Mouse (Mus musculus) heart, adult 8-10 months (tissue): ENCODE measurements at regions not wholly inside any gene's neighbourhood (a gene's known extent, or its start where the extent isn't known, plus 50 kb on each side); places are given as distances from the start of the nearest gene placed in this dataset.

Experiments
- DNase-seq: peaks from one replicate; pipeline ENCODE4 v3.0.0; 2022; ENCODE audit warnings: low spot score

- no peak for DNase-seq
Observed at GRCm38 (mm10) chr6:99898077-99898476, 171.9 kb upstream of the Prok2 start.

DNA sequence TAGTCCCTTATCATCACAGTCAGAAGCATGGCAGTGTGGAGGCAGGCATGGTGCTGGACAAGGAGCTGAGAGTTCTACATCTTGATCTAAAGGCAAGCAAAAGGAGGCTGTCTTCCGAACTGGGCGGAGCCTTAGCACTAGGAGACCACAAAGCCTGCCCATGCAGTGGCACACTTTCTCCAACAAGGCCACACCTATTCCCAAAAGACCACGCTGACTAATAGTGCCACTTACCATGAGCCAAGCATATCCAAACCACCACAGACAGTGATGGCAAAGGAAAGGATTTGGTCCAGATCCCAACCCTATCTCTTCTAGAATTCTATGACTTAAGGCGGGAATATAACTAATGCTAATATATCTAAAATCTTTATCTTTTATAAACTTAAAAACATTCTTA lies 169.4 kb upstream of the Prok2 start:
- no peak for DNase-seq

- no peak for DNase-seq
Observed at GRCm38 (mm10) chr6:99893936-99894335, 167.7 kb upstream of the Prok2 start.

GRCm38 (mm10) chr6:99892204-99892603 lies 166.0 kb upstream of the Prok2 start:
- DNase-seq: no peak

- no peak for DNase-seq
Observed at GRCm38 (mm10) chr6:99891790-99892189, 165.6 kb upstream of the Prok2 start.

DNA sequence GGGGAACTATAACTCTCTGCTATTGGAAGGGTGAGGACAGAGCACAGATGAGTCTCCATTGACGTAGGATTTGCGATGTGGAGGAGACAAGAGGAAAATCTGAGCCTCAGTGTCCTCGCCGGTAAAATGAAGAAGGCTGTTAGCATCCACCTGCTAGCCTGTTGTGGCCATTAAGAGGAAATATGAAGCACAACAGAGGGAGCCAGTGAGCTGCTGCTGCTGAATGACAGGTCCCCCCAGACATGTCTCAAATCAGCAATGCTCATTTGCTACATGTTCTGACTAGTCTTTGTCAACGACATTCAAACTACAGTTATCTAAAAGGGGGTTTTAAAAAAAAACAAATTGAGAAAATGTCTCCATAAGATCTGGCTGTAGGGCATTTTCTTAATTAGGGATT lies 164.6 kb upstream of the Prok2 start:
- DNase-seq: no peak

DNA sequence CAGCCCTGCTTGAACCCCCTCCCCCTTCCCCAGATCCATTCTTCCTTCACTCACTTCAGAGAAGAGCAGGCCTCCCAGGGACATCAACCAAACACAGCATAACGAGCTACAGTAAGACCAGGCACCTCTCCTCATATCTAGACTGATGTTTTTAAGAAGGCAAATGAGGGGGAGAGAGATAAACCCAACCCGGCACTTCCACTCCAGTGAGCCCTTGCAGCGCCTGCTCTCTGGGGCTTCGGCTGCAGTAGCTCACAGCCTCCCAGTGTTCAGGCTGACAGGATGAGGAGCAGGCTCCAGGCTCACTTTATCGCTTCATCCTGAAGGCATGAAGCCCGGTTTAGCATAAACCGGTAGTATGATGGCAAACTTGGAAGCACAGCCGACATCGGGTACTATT lies 162.9 kb upstream of the Prok2 start:
- no peak for DNase-seq

DNA sequence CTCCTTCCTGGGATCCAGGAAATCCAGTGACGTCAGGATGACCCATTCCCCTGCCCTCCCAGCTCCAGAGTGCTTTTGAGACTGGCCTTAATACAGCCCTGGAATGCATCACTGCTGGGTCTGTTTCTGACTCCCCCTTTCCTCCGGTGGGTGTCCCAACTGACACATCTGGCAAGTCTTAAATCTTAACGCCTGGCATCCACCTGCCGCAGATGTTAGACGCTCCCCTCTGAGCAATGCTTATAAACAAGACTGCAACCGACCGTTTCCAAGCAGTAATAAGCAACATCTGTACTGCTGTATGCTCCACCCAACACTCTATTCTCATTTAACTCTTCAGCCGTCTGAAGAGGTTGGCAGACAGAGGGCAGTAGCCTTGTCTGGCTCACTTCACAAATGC lies 161.7 kb upstream of the Prok2 start:
- no peak for DNase-seq

- no peak for DNase-seq
Observed at GRCm38 (mm10) chr6:99884755-99885154, 158.6 kb upstream of the Prok2 start.

DNA sequence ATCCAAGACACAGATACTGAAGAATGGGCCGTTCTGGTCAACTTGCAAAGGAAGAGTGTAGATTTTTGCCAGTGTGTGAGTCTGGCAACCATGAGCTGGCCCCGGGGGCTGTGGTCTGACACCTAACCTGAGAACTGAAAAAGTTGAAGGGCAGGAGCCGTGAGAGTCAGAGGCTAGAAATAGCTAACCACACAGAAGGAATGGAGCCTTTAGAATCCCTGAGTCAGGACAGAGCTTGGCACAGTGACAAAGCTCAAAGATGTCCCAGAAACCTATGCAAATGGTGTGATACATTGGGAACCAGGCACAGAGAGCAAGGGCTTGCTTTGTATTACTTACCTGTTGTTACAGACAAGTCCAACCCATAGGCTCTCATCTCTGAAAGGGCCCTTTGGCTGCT lies 157.9 kb upstream of the Prok2 start:
- DNase-seq: no peak

DNA sequence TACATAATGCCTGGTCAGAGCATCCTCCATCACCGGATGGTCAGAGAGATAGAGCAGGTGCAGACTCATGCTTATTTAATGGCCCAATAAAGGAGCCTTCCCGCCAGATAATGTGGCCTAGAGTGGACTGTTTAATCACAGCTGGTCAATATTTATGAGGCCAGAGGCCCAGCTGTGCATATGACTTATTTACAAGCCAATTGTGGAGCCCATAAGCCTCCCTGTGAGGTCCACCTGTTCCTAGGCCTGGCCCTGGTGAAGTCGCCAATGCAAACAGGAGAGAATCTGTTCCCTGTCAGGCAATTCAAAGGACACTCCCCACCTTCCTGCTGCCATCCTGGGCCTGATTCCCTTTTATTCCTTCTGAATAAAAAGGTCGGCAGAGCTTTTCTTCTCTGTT lies 155.4 kb upstream of the Prok2 start:
- DNase-seq: no peak

- DNase-seq: no peak
Observed at GRCm38 (mm10) chr6:99874852-99875251, 148.7 kb upstream of the Prok2 start.

GRCm38 (mm10) chr6:99874029-99874428 lies 147.8 kb upstream of the Prok2 start:
- DNase-seq: no peak

GRCm38 (mm10) chr6:99866061-99866460 lies 139.9 kb upstream of the Prok2 start:
- no peak for DNase-seq

DNA sequence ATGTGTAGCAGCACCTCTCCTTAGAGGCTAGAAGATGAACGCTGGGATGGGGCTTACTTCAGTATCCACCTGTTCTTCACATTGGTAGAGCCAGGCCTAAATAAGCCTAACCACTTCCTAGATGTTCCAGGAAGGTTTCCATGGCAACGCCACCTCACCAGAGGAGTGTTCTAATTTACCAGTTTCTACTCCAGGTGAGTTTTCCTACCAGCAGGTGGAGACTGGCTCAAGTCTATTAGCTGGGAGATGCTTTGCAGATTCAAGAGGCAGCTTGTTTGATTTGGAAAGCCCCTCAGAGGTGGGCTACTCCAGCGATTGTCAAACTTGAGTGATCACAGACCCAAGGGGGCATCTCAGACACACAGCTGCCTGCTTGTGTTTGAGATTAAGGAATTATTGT lies 138.8 kb upstream of the Prok2 start:
- DNase-seq: no peak

GRCm38 (mm10) chr6:99863418-99863817 lies 137.2 kb upstream of the Prok2 start:
- DNase-seq: no peak

DNA sequence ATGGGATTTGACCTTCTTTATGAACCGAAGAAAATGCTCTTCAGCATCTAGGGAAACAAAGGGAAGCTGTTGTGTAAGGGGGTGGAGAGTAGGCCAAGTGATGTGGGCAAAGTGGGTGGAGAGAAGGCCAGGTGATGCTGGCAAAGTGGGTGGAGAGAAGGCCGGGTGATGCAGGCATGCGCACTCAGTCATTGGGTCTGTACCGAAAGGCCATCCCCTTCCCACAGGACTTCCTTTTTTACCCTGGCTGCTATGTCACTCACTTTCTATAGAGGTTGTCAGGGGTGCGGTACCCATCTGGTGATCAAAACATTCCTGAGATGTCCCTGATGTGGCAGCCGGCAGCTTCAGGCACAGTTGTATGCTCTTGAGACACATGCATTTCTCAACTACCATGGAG lies 131.2 kb upstream of the Prok2 start:
- DNase-seq: no peak

GRCm38 (mm10) chr6:99853716-99854115 lies 127.5 kb upstream of the Prok2 start:
- no peak for DNase-seq

DNA sequence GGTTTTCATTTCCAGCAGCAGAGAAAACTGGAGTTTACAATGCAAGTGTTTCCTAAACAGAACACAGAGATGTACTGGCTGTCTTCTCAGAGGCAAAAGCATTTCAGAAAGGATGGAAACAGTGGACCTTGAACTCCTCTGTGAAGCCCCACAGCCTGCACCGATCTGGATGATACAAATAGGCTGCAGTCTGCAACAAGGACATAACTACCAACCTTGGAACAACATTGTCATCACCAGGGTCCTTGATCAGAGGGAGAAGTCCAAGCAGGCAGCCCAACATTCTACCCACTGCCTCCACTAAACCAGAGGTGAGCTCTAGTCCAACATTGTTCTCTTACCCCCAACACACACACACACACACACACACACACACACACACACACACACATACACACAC lies 124.5 kb upstream of the Prok2 start:
- no peak for DNase-seq

DNA sequence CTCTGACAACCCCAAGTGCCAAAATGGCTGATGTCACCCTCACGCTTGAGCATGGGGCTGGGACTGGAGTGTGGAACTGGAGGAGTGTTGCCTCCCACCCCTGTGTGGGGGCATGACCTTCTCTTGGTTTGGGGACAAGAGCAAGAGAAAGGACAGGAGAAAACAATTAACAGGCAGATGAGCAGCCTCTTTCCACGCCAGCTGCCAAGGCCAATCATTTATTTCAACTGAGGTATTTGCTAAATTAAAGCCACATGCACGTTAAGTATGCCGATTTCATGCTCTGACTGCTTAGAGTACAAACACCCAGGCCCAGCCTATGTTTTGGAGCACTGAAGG lies 119.3 kb upstream of the Prok2 start:
- DNase-seq: no peak

GRCm38 (mm10) chr6:99844775-99845507 lies 118.7 kb upstream of the Prok2 start:
- DNase-seq: no peak

GRCm38 (mm10) chr6:99843507-99843906 lies 117.3 kb upstream of the Prok2 start:
- DNase-seq: no peak

GRCm38 (mm10) chr6:99842723-99843122 lies 116.5 kb upstream of the Prok2 start:
- no peak for DNase-seq

DNA sequence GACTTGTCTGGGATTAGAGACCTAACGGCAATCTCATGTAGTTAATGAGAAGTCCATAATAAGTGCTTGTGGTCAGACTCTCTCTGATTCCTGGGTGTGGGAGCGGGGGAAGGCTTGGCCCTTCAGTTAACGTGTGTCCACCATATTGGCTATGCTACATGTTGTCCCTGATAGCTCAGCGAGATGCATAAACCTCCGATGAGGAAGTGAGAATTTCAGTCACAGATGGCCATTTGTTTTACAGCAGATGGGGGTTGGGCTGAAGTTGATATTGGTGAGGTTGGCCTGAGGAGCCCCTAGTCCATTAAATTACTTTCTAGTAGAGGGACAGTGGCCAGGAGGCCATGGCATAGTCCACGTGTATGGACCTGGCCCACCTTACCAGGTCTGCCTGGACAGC lies 114.6 kb upstream of the Prok2 start:
- DNase-seq: no peak
